Mouse (Mus musculus) forebrain, embryonic 11.5 days (tissue): Measurements from ENCODE around the gene Pld5. TPM values are rescaled to one million over a fixed set of nuclear protein-coding genes. Genes with fewer than 3 reads are reported as not detected.
A peak's percentile ranks its signal among the peaks of the same experiment; 100 is the strongest.

ENCODE experiments used
- ATAC-seq: fragments of 200-750 bp; cut with Nextera tagmentation; replicated peaks from 2 replicates; pipeline ENCODE4 v1.8.0; 2017; ENCODE audit warnings: moderate TSS enrichment; ENCODE audit not compliant: low FRiP score
- DNase-seq: peaks from one replicate; pipeline ENCODE4 v3.0.0-alpha.2; 2017; ENCODE audit warnings: low spot score
- H3K27ac ChIP-seq: fragments of 300-500 bp; sonication (generic); 2 replicates; pipeline ENCODE4 v1.5.1; 2014; ENCODE audit warnings: low read depth, low read length
- H3K27me3 ChIP-seq: fragments of 300-500 bp; sonication (generic); 2 replicates; pipeline ENCODE4 v1.6.1; 2014; ENCODE audit warnings: mild to moderate bottlenecking, low read length, mixed read lengths; ENCODE audit not compliant: control insufficient read depth, insufficient read depth
- H3K36me3 ChIP-seq: fragments of 300-500 bp; sonication (generic); 2 replicates; pipeline ENCODE4 v1.6.1; 2014; ENCODE audit warnings: mild to moderate bottlenecking, low read length, moderate library complexity, mixed read lengths; ENCODE audit not compliant: control insufficient read depth, insufficient read depth
- H3K4me1 ChIP-seq: fragments of 300-500 bp; sonication (generic); replicated peaks from 2 replicates; pipeline ENCODE4 v1.6.1; 2014; ENCODE audit warnings: low read length, mixed read lengths; ENCODE audit not compliant: control insufficient read depth, insufficient read depth
- H3K4me2 ChIP-seq: fragments of 300-500 bp; sonication (generic); 2 replicates; pipeline ENCODE4 v1.6.1; 2014; ENCODE audit warnings: low read depth, mild to moderate bottlenecking, low read length, moderate library complexity, mixed read lengths; ENCODE audit not compliant: severe bottlenecking
- H3K4me3 ChIP-seq: fragments of 300-500 bp; sonication (generic); 2 replicates; pipeline ENCODE4 v1.5.1; 2014; ENCODE audit warnings: low read depth, low read length
- H3K9ac ChIP-seq: fragments of 300-500 bp; sonication (generic); 2 replicates; pipeline ENCODE4 v1.6.1; 2014; ENCODE audit warnings: low read length
- H3K9me3 ChIP-seq: fragments of 300-500 bp; sonication (generic); 2 replicates; pipeline ENCODE4 v1.6.1; 2016; ENCODE audit warnings: low read length, mixed read lengths; ENCODE audit not compliant: control insufficient read depth
- WGBS: fragments of 180-500 bp; shearing (Covaris S2); extraction: QIAGEN DNeasy Blood & Tissue Kit; methylation state at CpG from one replicate; pipeline ENCODE4 v1.1.7; 2014; 5-methylcytosine and 5-hydroxymethylcytosine counted together
- polyA plus RNA-seq: library from polyadenylated mRNA; unstranded; fragments of >200 nt; fragmentation: Nextera tagmentation; extraction: Ambion mirVana; gene quantifications from 2 replicates; pipeline ENCODE4 v1.2.1, GENCODE M21; 2014

Gene Pld5
- polyA plus RNA-seq, 1 experiment from 2014 or later: 1.1 TPM

DNA sequence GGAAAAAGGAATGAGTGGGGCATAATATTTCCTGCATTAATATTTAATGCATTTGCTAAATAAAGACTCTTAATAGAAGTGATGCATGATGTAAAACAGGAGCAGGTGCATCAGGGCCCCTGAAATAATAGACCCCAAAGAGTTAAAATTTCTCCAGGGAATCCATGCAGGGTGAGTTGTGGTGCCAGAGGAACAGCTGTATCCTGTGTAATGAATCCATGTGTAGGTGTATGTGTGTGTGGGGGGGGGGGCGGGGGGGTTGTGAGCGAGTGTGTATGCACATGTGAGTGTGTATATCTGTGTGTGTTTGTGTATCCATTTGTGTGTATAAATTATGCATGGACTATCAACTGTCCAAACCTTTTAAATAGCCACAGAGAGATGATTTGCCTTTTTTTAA, 194.1 kb downstream of the Pld5 start:
- H3K4me1 ChIP-seq: 0 out of 2 replicates have a peak, but pooled peaks cover 1% of the 10 kb centered on the region
- no peak overlapping the region for H3K27ac ChIP-seq
- H3K36me3 ChIP-seq: no peaks in the 10 kb centered on the region
- 79% methylated on average over 2 of the region's 2 CpGs for WGBS
- H3K4me3 ChIP-seq: no peak overlapping the region
- no peak overlapping the region for H3K4me2 ChIP-seq
- ATAC-seq: no peak
- no peak for DNase-seq
- no peaks in the 10 kb centered on the region for H3K9me3 ChIP-seq
- H3K9ac ChIP-seq: no peak overlapping the region
- H3K27me3 ChIP-seq: no peaks in the 10 kb centered on the region

DNA sequence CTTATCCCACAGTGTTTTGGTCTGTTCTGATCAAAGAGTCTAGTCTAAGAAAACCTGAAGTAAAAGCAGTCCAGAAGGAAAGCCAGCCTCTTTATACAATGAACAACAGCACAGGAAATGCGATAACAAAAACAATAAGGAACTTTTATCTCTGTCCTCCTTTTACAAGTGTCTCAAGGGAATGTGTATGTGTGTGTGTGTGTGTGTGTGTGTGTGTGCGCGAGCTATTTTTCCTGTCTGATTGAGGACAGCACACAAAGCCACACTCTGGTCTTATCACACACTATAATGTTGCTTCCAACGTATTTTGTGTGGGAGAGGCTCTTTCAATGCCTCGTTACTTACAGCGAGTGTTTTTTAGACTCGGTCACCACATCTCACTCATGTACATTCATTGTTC, 196.7 kb downstream of the Pld5 start:
- Histone ChIP-seq H3K4me3 (no peak overlapping the region), H3K4me1 (0 out of 2 replicates have a peak, but pooled peaks cover 3% of the 10 kb centered on the region)
- WGBS: 85% methylated on average over 7 of the region's 7 CpGs

DNA sequence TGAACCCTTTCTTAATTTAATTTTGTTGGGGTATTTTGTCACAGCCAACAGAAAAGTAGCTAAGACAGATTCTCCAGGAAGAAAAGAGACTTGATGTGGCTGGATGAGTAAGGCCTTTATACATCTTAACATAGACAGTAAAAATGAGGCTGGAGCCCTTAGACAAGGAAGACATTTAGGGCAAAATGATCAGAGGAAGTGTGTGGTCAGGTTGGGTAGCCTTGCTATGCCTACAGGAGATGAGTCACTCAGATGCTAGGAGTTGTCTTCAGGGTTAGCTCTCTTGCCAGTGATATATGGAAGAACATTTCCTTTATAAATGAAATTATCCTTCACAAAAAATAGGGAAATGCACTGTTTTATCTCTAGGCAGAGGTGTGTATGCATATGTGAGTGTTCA, 198.3 kb downstream of the Pld5 start:
- no peaks in the 10 kb centered on the region for H3K9me3 ChIP-seq
- H3K4me2 ChIP-seq: no peak overlapping the region
- 0 out of 2 replicates have a peak, but pooled peaks cover 3% of the 10 kb centered on the region for H3K4me1 ChIP-seq
- no peak overlapping the region for H3K4me3 ChIP-seq
- H3K9ac ChIP-seq: no peak overlapping the region
- ATAC-seq (no peak), DNase-seq (no peak)
- H3K36me3 ChIP-seq: no peaks in the 10 kb centered on the region
- H3K27ac ChIP-seq: no peak overlapping the region
- no peaks in the 10 kb centered on the region for H3K27me3 ChIP-seq

More for the DNA sequence above, 196.7 kb downstream of the Pld5 start:
- DNase-seq: no peak
- Histone ChIP-seq H3K9me3 (no peaks in the 10 kb centered on the region), H3K9ac (no peak overlapping the region), H3K4me2 (no peak overlapping the region), H3K36me3 (no peaks in the 10 kb centered on the region), H3K27me3 (no peaks in the 10 kb centered on the region), H3K27ac (no peak overlapping the region)
- no peak for ATAC-seq

DNA sequence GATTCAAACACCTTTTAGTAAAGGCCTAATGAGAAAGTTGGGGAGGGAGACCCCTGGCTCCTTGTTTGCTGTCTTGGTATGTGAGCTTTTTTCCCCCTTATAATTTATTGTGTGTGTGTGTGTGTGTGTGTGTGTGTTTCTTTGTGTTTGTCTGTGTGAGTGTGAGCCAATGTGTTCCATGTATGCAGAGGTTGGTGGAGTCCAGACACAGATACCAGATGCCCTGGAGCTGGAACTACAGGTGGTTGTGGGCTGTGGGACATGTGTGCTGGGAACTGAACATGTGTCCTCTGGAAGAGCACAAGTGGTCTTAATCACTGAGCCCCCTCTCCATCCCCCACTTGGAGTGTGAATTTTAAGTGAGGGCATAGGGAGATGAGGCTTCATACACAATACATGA, 199.3 kb downstream of the Pld5 start:
- Histone ChIP-seq H3K36me3 (no peaks in the 10 kb centered on the region), H3K4me2 (no peak overlapping the region), H3K27me3 (no peaks in the 10 kb centered on the region), H3K27ac (no peak overlapping the region), H3K9ac (no peak overlapping the region), H3K4me3 (no peak overlapping the region), H3K9me3 (no peaks in the 10 kb centered on the region), H3K4me1 (0 out of 2 replicates have a peak, but pooled peaks cover 3% of the 10 kb centered on the region)
- DNase-seq: no peak
- peak; percentile 51 for ATAC-seq

DNA sequence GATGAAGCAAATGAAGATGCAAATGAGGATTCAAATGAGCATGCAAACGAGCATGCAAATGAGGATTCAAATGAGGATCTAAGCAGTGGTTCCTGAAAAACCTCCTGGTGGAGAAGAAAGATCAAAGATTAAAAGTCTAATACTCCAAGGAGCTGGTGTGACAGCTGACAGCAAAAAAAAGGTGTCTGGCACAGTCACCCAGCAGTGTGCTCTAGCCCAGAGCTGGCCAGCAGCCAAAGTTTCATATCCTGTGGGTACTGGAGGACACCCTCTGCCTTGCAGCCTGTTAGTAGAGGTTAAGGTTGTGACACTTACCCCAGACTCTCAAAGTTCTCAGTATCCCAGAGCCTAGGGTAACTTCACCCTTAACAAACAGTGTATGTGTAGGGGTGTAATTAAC, 199.7 kb downstream of the Pld5 start:
- Histone ChIP-seq H3K9me3 (no peaks in the 10 kb centered on the region), H3K27ac (no peak overlapping the region), H3K27me3 (no peaks in the 10 kb centered on the region), H3K9ac (no peak overlapping the region), H3K4me2 (no peak overlapping the region), H3K4me3 (no peak overlapping the region), H3K36me3 (no peaks in the 10 kb centered on the region), H3K4me1 (0 out of 2 replicates have a peak, but pooled peaks cover 3% of the 10 kb centered on the region)
- DNase-seq (peak; percentile 71), ATAC-seq (peak; percentile 89)
- 45% methylated on average over 1 of the region's 1 CpGs for WGBS

DNA sequence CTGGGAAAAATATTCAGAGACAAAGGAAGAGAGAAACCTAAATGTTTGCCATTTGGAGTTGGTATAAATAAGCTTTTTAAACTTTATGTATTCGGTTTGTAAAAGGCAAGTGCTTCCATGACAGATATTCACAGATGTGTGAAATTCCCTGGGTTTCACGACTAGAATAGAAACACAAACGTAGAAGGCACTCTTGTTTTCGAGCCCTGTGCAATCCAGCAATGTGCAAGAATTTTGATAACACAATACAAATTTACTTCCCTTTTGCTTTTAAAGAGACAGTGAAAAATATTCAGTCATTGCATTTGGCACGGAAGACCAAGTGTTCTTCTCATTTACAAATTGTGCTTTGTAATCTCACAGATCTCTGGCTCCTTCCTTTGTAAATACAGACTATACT, 200.6 kb downstream of the Pld5 start:
- H3K4me1 ChIP-seq: 0 out of 2 replicates have a peak, but pooled peaks cover 3% of the 10 kb centered on the region
- H3K4me2 ChIP-seq: no peak overlapping the region
- H3K9me3 ChIP-seq: no peaks in the 10 kb centered on the region
- DNase-seq: no peak
- 75% methylated on average over 5 of the region's 5 CpGs for WGBS
- no peak for ATAC-seq
- no peaks in the 10 kb centered on the region for H3K27me3 ChIP-seq
- no peak overlapping the region for H3K9ac ChIP-seq
- no peak overlapping the region for H3K4me3 ChIP-seq
- H3K27ac ChIP-seq: no peak overlapping the region
- no peaks in the 10 kb centered on the region for H3K36me3 ChIP-seq

DNA sequence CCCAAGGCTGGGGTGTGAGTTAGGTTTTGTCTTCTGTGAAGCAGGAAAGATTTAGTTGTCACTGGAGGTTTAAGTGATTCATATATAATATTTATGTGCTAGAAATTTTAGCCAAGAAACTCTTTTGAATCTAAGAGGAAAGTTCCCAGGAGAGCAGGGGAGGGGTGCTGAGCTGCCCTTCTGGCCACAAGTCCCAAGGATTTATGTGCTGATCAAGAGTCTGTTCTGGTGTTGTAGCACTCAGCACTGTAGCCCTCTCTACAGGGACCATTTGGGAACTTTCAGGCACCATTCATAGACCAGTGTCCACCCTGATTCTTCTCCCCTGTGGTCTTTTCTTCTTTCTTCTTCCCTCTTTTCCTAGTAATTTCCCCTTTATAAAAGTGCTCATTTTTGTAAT, 209.8 kb downstream of the Pld5 start:
- Histone ChIP-seq H3K4me2 (no peak overlapping the region), H3K27me3 (no peaks in the 10 kb centered on the region), H3K9me3 (no peaks in the 10 kb centered on the region), H3K4me3 (no peak overlapping the region), H3K9ac (no peak overlapping the region), H3K27ac (no peak overlapping the region), H3K4me1 (no peaks in the 10 kb centered on the region), H3K36me3 (no peaks in the 10 kb centered on the region)
- no peak for ATAC-seq
- no peak for DNase-seq

DNA sequence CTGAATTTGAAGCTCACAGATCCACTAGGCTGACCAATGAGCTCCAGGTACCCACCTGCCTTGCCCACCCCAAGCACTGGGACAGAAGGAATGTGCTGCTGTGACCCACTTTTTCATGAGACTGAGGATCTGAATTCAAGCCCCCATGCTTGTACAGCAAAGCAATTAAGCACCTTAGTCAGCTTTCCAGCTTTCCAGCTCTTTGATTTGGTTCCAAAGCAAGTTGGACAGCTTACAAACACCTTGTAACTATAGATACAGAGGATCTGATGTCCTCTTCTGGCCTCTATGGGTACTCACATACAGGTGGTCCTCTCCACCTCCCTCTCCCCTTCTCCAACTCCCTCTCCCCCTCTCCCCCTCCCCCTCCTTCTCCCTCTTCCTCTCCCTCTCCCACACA, 210.6 kb downstream of the Pld5 start:
- Histone ChIP-seq H3K27ac (no peak overlapping the region), H3K4me3 (no peak overlapping the region), H3K27me3 (no peaks in the 10 kb centered on the region), H3K4me1 (no peaks in the 10 kb centered on the region), H3K36me3 (no peaks in the 10 kb centered on the region), H3K9me3 (no peaks in the 10 kb centered on the region), H3K4me2 (no peak overlapping the region), H3K9ac (no peak overlapping the region)
- ATAC-seq: no peak
- no peak for DNase-seq

DNA sequence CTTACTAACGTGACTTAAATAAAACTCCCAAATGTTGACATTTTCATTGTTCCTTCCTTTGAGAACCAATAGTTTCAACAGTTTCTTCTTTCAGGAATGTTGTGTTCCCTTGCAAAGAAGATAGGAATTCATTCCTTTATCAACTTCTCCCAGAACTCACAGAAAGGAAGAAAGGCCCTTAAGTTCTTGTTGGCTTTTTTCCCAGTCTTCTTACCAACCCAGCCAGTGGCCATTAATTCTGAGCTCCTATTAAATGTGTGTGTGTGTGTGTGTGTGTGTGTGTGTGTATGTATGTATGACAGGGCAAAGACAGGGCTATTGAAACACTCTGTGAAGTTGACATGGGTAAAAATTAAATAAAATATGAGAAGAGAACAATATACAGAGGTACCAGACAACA, 221.5 kb downstream of the Pld5 start:
- no peak for ATAC-seq
- no peaks in the 10 kb centered on the region for H3K9me3 ChIP-seq
- no peak for DNase-seq
- H3K27ac ChIP-seq: no peak overlapping the region
- no peak overlapping the region for H3K4me2 ChIP-seq
- WGBS: 88% methylated on average over 1 of the region's 1 CpGs
- no peak overlapping the region for H3K9ac ChIP-seq
- no peaks in the 10 kb centered on the region for H3K27me3 ChIP-seq
- no peak overlapping the region for H3K4me3 ChIP-seq
- H3K36me3 ChIP-seq: no peaks in the 10 kb centered on the region
- H3K4me1 ChIP-seq: no peaks in the 10 kb centered on the region
